Mouse (Mus musculus): ENCODE results near the gene Ddc. TPM values are rescaled to one million over a fixed set of nuclear protein-coding genes. Genes with fewer than 3 reads are reported as not detected.

Ddc gene
- polyA plus RNA-seq, 1 experiment from 2014 or later, result 6.2 TPM

- no peaks in the 10 kb centered on the region for H3K36me3 ChIP-seq
- H3K4me1 ChIP-seq, result peaks cover 96% of the 10 kb centered on the region
- no peak for DNase-seq (ENCODE audit: low spot score)
- peak overlapping the region; percentile 96 for H3K27ac ChIP-seq
- H3K9me3 ChIP-seq (replicated peaks), result no peaks in the 10 kb centered on the region
- no peaks in the 10 kb centered on the region for H3K27me3 ChIP-seq (ENCODE audit: low read depth, poor library complexity, severe bottlenecking)
- H3K4me3 ChIP-seq, result no peak overlapping the region
- 22% methylated on average over 6 of the region's 6 CpGs for WGBS
Observed at GRCm38 (mm10) chr11:11832755-11833084, 65.2 kb downstream of the Ddc start.

DNA sequence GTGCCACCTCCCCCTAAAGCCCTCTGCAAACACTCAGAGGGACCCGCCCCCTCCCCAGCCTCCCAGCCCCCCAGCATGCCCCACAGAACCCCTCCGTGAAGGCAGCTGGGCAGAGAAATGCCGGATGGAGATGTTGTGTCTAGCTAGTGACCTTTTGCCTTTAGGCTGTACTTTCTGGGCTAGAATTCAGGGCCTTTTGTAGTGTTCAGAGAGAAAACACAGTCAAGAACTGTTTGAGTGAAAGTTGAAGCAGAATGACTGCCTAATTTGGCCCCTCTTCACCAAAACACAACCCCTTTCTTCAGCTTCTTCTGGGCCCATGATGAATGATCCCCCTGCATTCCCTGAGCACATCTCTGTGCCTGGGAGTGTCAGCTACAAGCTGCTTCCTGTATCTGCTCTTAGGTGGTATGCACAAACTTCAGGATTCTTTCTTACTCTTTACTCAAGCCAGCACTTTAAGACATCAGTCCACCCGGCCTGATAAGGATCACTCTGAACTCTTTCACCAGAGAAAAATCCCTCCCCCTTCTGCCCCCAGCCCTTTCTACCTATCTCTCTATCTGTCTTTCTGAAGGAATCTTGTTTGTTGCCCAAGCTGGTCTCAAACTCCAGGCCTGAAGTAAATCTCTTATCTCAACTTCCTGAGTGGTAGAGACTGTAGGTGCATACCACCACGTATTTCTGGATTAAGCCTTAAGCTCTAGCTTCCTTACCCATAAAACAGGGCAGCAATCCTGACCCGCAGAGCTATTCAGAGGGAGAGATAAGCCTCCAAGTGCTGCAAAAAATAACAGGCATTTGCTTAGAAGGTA, 65.8 kb downstream of the Ddc start:
- Histone ChIP-seq H3K4me3 (peak overlapping the region; percentile 33), H3K4me1 (peaks cover 94% of the 10 kb centered on the region), H3K27ac (peak overlapping the region; percentile 96), H3K27me3 (ENCODE audit: low read depth, poor library complexity, severe bottlenecking) (no peaks in the 10 kb centered on the region), H3K9me3 (replicated peaks) (no peaks in the 10 kb centered on the region), H3K36me3 (no peaks in the 10 kb centered on the region)
- peak; percentile 75 for DNase-seq (ENCODE audit: low spot score)
- WGBS, result 3% methylated on average over 6 of the region's 6 CpGs

- Histone ChIP-seq H3K9me3 (replicated peaks) (no peaks in the 10 kb centered on the region), H3K27me3 (ENCODE audit: low read depth, poor library complexity, severe bottlenecking) (no peaks in the 10 kb centered on the region), H3K36me3 (no peaks in the 10 kb centered on the region), H3K4me1 (peaks cover 94% of the 10 kb centered on the region), H3K4me3 (peak overlapping the region; percentile 33), H3K27ac (peak overlapping the region; percentile 96)
- WGBS, result 3% methylated on average over 6 of the region's 6 CpGs
- no peak for DNase-seq (ENCODE audit: low spot score)
Observed at GRCm38 (mm10) chr11:11831526-11831925, 66.4 kb downstream of the Ddc start.

GRCm38 (mm10) chr11:11830884-11831495, 67.0 kb downstream of the Ddc start:
- WGBS, result 26% methylated on average over 12 of the region's 12 CpGs
- no peak for DNase-seq (ENCODE audit: low spot score)
- Histone ChIP-seq H3K9me3 (replicated peaks) (no peaks in the 10 kb centered on the region), H3K36me3 (no peaks in the 10 kb centered on the region), H3K4me1 (peaks cover 94% of the 10 kb centered on the region), H3K27ac (peak overlapping the region; percentile 96), H3K27me3 (ENCODE audit: low read depth, poor library complexity, severe bottlenecking) (no peaks in the 10 kb centered on the region), H3K4me3 (no peak overlapping the region)

DNA sequence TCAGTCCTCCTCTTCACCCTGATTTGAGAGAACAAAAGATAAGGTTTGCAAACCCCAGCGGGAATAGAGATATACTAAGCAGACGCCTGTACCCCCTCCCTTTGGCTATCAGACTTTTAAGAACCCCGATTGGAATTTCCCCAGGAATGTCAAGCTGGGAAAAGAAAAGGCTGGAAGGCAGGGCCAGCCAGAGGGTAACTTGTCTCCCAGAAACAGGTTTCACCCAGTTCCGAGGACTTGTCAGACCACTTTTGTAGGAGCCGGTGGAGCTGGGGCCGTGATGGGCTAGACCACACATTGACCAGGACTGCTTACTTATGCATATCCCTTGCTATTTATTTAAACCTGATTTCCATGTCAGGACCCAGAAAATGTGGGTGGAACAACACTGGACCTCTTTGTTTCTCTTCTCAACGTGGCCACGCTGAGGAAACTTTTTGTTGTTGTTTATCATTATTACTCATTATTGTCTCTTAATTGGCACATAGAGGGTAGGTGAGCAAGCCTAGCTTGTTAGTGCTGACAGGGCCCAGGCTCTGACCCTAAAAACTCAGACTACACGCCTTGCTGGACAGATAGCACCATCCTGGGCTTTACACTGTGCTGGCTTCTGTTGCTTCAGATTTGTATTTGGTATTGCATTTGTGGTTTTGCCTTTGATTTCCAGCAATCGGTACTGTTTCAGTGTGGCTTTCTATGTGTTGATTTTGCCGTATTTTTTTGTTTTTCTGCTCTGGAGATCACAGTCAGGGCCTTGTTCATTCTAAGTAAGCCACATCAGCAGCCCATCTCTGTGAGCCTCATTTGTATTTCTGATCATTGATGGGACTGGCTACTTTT, 68.6 kb downstream of the Ddc start:
- 28% methylated on average over 11 of the region's 11 CpGs for WGBS
- DNase-seq (ENCODE audit: low spot score), result peak; percentile 58
- Histone ChIP-seq H3K9me3 (replicated peaks) (no peaks in the 10 kb centered on the region), H3K4me1 (peaks cover 96% of the 10 kb centered on the region), H3K4me3 (peak overlapping the region; percentile 16; the same call in 1 of the 2 replicates), H3K36me3 (no peaks in the 10 kb centered on the region), H3K27me3 (ENCODE audit: low read depth, poor library complexity, severe bottlenecking) (no peaks in the 10 kb centered on the region), H3K27ac (peak overlapping the region; percentile 96)

GRCm38 (mm10) chr11:11828761-11829160, 69.2 kb downstream of the Ddc start:
- peak; percentile 56 for DNase-seq (ENCODE audit: low spot score)

DNA sequence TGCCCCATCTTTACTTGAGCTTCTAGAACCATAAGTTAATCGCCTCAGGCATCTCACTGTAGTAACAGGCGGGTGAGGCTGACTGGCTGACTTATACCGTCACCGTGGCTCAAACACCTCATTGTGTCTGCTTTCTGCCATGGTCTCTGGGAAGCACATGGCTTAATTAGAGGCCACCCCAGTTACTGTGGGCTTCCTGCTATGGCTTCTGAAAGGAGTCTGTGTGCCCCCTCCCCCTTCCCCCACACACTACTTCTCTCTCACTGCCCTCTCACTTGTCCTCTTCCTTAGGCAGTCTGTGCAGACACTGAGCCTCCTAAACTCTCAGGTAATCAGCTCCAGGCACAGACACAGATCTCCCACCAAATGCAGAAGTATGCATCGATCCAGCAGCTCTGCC, 69.7 kb downstream of the Ddc start:
- Histone ChIP-seq H3K9me3 (replicated peaks) (no peaks in the 10 kb centered on the region), H3K36me3 (no peaks in the 10 kb centered on the region), H3K27me3 (ENCODE audit: low read depth, poor library complexity, severe bottlenecking) (no peaks in the 10 kb centered on the region), H3K4me1 (peaks cover 97% of the 10 kb centered on the region), H3K4me3 (no peak overlapping the region; the same call in 1 of the 2 replicates), H3K27ac (peak overlapping the region; percentile 96)
- 14% methylated on average over 5 of the region's 5 CpGs for WGBS
- peak; percentile 79 for DNase-seq (ENCODE audit: low spot score)

More at GRCm38 (mm10) chr11:11828761-11829160, 69.2 kb downstream of the Ddc start:
- 24% methylated on average over 6 of the region's 6 CpGs for WGBS
- H3K27me3 ChIP-seq (ENCODE audit: low read depth, poor library complexity, severe bottlenecking), result no peaks in the 10 kb centered on the region
- peak overlapping the region; percentile 16; the same call in 1 of the 2 replicates for H3K4me3 ChIP-seq
- peaks cover 96% of the 10 kb centered on the region for H3K4me1 ChIP-seq
- H3K36me3 ChIP-seq, result no peaks in the 10 kb centered on the region
- peak overlapping the region; percentile 96 for H3K27ac ChIP-seq
- no peaks in the 10 kb centered on the region for H3K9me3 ChIP-seq (replicated peaks)

DNA sequence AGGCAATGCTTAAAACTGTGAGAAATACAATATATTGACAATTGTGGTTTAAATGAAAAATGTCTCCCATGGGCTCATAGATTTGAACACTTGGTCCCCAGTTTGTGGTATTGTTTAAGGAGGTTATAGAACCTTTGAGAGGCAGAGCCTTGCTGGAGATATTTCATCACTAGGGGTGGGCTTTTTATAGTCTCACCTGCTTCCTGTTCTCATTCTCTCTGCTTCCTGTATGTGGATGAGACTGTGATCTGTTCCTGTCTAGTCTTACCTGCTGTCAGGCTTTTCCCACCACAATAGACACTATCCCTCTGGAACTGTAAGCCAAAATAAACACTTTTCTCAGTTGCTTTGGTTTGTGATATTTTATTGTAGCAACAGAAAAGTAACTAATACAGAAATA, 71.5 kb downstream of the Ddc start:
- Histone ChIP-seq H3K9me3 (replicated peaks) (no peaks in the 10 kb centered on the region), H3K27me3 (ENCODE audit: low read depth, poor library complexity, severe bottlenecking) (no peaks in the 10 kb centered on the region), H3K4me3 (no peak overlapping the region), H3K27ac (peak overlapping the region; percentile 96), H3K4me1 (peaks cover 96% of the 10 kb centered on the region), H3K36me3 (no peaks in the 10 kb centered on the region)
- DNase-seq (ENCODE audit: low spot score), result no peak

DNA sequence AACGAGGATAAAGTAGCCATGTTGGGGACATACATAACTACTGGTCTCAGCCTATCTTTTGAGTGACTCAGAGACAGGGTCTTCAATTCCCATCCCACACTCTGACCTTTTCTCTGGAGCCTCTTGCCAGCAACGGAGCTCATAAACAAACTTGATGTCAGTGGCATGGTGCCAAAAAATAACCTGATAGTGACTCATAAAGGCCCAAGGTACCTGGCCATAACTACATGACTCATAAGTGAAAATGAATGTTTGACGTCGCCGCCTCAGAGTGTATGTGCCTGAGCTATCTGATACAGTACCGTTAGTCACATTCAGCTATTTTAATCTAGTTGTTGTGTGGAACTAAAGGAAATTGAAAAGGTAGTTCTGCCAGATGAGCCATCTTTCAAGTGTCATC, 72.3 kb downstream of the Ddc start:
- 87% methylated on average over 6 of the region's 6 CpGs for WGBS
- peak overlapping the region; percentile 96 for H3K27ac ChIP-seq
- peaks cover 95% of the 10 kb centered on the region for H3K4me1 ChIP-seq
- no peaks in the 10 kb centered on the region for H3K27me3 ChIP-seq (ENCODE audit: low read depth, poor library complexity, severe bottlenecking)
- H3K9me3 ChIP-seq (replicated peaks), result no peaks in the 10 kb centered on the region
- DNase-seq (ENCODE audit: low spot score), result no peak
- no peak overlapping the region for H3K4me3 ChIP-seq
- no peaks in the 10 kb centered on the region for H3K36me3 ChIP-seq

DNA sequence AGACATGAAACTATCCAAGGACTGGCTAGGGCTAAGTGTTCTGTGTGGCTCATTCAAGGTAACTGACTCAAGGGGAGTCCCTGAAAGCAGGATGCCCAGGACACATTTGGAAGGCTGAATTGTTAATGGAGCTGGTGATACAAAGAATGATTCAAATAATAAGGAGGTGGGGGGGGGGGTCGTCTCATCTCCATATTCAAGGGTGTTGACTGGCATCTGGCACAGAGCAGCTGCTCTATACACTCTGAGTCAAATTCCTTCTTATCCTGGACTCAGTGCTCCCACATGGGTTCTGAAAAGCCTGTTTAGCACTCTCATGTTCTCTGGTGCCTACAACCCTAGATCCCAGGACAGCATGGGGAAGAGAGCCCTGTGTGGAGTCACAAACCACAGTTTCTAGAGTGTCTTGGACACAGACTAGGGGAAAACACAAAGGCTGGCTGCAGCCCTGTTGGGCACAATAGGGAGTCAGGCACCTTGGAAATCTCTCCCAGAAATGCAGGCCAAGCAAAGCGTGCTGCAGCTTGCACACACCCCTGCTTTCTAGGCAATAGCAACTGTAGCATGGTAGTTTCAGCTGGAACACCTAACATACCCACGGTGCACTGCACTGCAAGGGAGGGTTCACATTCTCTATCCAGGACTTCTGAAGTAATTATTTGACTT, 72.8 kb downstream of the Ddc start:
- H3K36me3 ChIP-seq, result no peaks in the 10 kb centered on the region
- H3K27me3 ChIP-seq (ENCODE audit: low read depth, poor library complexity, severe bottlenecking), result no peaks in the 10 kb centered on the region
- H3K27ac ChIP-seq, result peak overlapping the region; percentile 96
- H3K4me1 ChIP-seq, result peaks cover 94% of the 10 kb centered on the region
- 57% methylated on average over 3 of the region's 3 CpGs for WGBS
- H3K9me3 ChIP-seq (replicated peaks), result no peaks in the 10 kb centered on the region
- H3K4me3 ChIP-seq, result no peak overlapping the region
- DNase-seq (ENCODE audit: low spot score), result no peak

DNA sequence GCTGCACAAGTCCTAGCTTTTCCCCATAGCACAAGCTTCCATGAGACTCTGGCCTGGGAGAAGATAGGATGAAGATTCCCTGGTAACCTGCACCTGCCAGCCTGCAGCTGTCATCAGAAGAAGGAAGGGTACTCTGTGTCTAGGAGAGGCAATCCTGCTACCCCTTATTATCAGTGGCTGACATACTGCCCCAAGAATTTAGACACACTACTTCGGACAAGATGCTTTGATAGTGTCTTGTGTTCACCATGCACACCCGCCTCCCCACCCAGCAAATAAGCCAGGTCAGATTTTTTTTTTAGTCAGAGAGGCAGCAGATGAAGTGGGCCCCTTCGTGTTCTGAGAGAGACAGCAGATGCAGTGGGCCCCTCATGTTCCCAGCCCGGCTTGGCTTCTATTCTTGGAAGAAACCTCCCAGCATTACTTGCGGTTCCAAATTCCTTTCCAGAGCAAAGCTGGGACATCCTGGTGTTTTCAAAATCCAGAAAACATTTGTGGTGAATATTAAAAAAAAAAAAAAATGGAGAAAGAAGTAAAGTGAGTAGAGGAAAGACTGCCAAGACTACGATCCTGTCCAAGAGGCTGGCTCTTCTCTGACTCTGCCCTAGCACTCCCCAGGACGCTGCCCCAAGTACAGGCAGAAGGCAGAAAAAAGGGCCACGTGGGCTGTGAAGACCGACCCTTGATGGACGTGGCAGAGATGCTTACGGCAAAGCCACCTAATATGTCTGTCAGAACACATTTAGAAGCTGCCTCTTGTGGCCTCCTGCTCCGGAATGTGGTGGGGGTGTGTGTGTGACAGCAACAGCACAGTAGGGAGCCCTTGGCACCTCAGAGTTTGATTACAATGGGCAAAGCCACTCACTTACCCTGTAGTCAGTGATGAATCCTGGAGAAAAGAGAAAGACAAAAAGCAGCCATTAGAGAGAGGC, 73.7 kb downstream of the Ddc start:
- Histone ChIP-seq H3K27ac (peak overlapping the region; percentile 96), H3K9me3 (replicated peaks) (no peaks in the 10 kb centered on the region), H3K36me3 (no peaks in the 10 kb centered on the region), H3K27me3 (ENCODE audit: low read depth, poor library complexity, severe bottlenecking) (no peaks in the 10 kb centered on the region), H3K4me1 (peaks cover 86% of the 10 kb centered on the region), H3K4me3 (no peak overlapping the region)
- WGBS, result 28% methylated on average over 12 of the region's 12 CpGs
- no peak for DNase-seq (ENCODE audit: low spot score)

Data from limb, embryonic 10.5 days (tissue).